In the genomic region with DNA sequence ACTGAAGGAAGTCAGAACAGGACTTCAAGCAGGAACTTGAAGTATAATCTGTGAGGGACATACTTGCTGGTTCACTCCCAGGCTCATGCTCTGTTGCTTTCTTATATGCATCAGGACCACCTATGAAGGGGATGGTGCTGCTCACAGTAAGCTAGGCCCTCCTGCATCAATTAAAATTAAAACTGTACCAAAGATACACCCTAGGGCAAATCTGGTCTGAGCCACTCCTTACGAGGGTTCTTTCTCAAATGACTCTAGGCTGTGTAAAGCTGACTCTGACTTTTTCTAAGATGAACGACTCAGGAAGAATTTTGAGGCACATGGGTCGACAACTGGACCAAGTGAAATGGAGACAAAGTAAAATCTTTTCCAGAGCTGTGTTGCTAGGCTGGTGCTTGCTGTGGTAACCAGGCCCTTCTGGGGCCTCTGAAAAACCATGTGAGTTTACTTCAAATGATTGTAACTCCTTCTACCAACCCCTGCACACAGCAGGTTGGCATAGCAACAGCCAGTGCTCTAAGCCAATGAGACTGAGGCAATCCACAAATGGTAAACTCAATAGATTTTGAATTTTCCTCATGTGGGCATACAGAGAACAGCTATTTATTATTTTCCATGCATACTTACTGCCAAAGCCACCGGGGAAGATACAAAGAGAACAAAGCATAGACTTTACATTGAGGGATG, we compare ENCODE assay signal across 28 mouse cellular contexts.
DNase-seq lines count a peak whose midpoint lies in the region; ATAC-seq and TF ChIP-seq lines count a peak whose summit lies in the region.
"Had no signal": no experiment of that assay in that cellular context is flagged by ENCODE, and none has a peak within 500 bp of the region (broad histone marks: within the 10 kb centered on the region; RNA-seq: fewer than 3 reads in every experiment).

No protein-coding gene starts in this region.

- H3K27me3 ChIP-seq in hindbrain, embryonic 11.5 days (ENCODE audit: control insufficient read depth, insufficient read depth, low read length): no peaks in the 10 kb centered on the region
- no peaks in the 10 kb centered on the region for H3K27me3 ChIP-seq in hindbrain, embryonic 13.5 days
- H3K27me3 ChIP-seq in hindbrain, embryonic 14.5 days (ENCODE audit: control insufficient read depth, insufficient read depth, low read length): no peaks in the 10 kb centered on the region
- H3K27me3 ChIP-seq in midbrain, embryonic 16.5 days (ENCODE audit: control insufficient read depth, insufficient read depth, low read depth, low read length): no peaks in the 10 kb centered on the region
- H3K27me3 ChIP-seq in lung, postnatal 0 days (replicated peaks; ENCODE audit: insufficient read depth, low read length): no peaks in the 10 kb centered on the region
- H3K27me3 ChIP-seq: embryonic facial prominence, embryonic 13.5 days; heart, embryonic 15.5 days; intestine, embryonic 15.5 days; neural tube, embryonic 13.5 days; Patski had no signal

- H3K4me3 ChIP-seq in hindbrain, embryonic 11.5 days (ENCODE audit: low read depth, low read length): no peak overlapping the region
- H3K4me3 ChIP-seq in hindbrain, embryonic 13.5 days: no peak overlapping the region
- no peak overlapping the region for H3K4me3 ChIP-seq in hindbrain, embryonic 14.5 days (replicated peaks; ENCODE audit: low read length)
- H3K4me3 ChIP-seq in midbrain, embryonic 16.5 days (ENCODE audit: low read depth, low read length): no peak overlapping the region
- H3K4me3 ChIP-seq in lung, postnatal 0 days (ENCODE audit: low read depth, low read length): no peak overlapping the region
- H3K4me3 ChIP-seq: embryonic facial prominence, embryonic 13.5 days; erythroblast, embryonic 14.5 days; heart, embryonic 15.5 days; intestine, embryonic 15.5 days; neural tube, embryonic 13.5 days had no signal

- WGBS in hindbrain, embryonic 11.5 days: 67% methylated on average over 4 of the region's 4 CpGs
- 50% methylated on average over 4 of the region's 4 CpGs for WGBS in hindbrain, embryonic 13.5 days
- WGBS in hindbrain, embryonic 14.5 days: 57% methylated on average over 4 of the region's 4 CpGs
- WGBS in midbrain, embryonic 16.5 days: 69% methylated on average over 4 of the region's 4 CpGs
- WGBS in lung, postnatal 0 days: 74% methylated on average over 4 of the region's 4 CpGs

- no peak for DNase-seq in hindbrain, embryonic 11.5 days (ENCODE audit: low spot score)
- peak; percentile 16 for DNase-seq in R1 (ENCODE audit: low read depth, low spot score)
- DNase-seq in hindbrain, embryonic 14.5 days (ENCODE audit: low spot score): no peak
- DNase-seq in lung, postnatal 0 days (ENCODE audit: low spot score): no peak
- DNase-seq in thymus, postnatal 0 days (ENCODE audit: low spot score): no peak
- DNase-seq: adrenal gland, adult 2 months; B cell, adult 2 months; cerebellum, adult 11-12 months; cerebellum, postnatal 10 days; heart, postnatal 36 days; kidney, adult 9 months; kidney, postnatal 36 days; layer of hippocampus, postnatal 36 days; liver, postnatal 0 days; lung, postnatal 10 days; right cerebral cortex, adult 18-20 months; right cerebral cortex, postnatal 4 days; thymus, adult 2 months had no signal

- ATAC-seq in hindbrain, embryonic 11.5 days (ENCODE audit: low FRiP score): peak; percentile 50
- no peak; the same call in 1 of the 2 replicates for ATAC-seq in hindbrain, embryonic 13.5 days (ENCODE audit: low FRiP score)
- ATAC-seq in hindbrain, embryonic 14.5 days (ENCODE audit: low FRiP score): 0 out of 2 replicates have a peak, but pooled peaks have one; percentile 60
- ATAC-seq in midbrain, embryonic 16.5 days: peak; percentile 64
- ATAC-seq in lung, postnatal 0 days: no peak
- ATAC-seq: intestine, embryonic 15.5 days; liver, postnatal 0 days; Patski had no signal

- no peaks in the 10 kb centered on the region for H3K36me3 ChIP-seq in hindbrain, embryonic 11.5 days (ENCODE audit: control insufficient read depth, insufficient read depth, low read length)
- no peaks in the 10 kb centered on the region for H3K36me3 ChIP-seq in hindbrain, embryonic 13.5 days
- H3K36me3 ChIP-seq in hindbrain, embryonic 14.5 days (replicated peaks; ENCODE audit: control insufficient read depth, insufficient read depth): no peaks in the 10 kb centered on the region
- H3K36me3 ChIP-seq in midbrain, embryonic 16.5 days (ENCODE audit: control insufficient read depth, insufficient read depth, low read length): no peaks in the 10 kb centered on the region
- no peaks in the 10 kb centered on the region for H3K36me3 ChIP-seq in lung, postnatal 0 days (ENCODE audit: insufficient read depth, low read length)
- H3K36me3 ChIP-seq: embryonic facial prominence, embryonic 13.5 days; G1E; heart, embryonic 15.5 days; intestine, embryonic 15.5 days; neural tube, embryonic 13.5 days had no signal

- H3K9me3 ChIP-seq in hindbrain, embryonic 11.5 days (ENCODE audit: control insufficient read depth, low read length): no peaks in the 10 kb centered on the region
- no peaks in the 10 kb centered on the region for H3K9me3 ChIP-seq in hindbrain, embryonic 13.5 days
- 0 out of 2 replicates have a peak, but pooled peaks cover 3% of the 10 kb centered on the region for H3K9me3 ChIP-seq in hindbrain, embryonic 14.5 days (ENCODE audit: control insufficient read depth, low read length)
- no peaks in the 10 kb centered on the region for H3K9me3 ChIP-seq in midbrain, embryonic 16.5 days (replicated peaks; ENCODE audit: control insufficient read depth, low read length, poor library complexity, severe bottlenecking)
- H3K9me3 ChIP-seq in lung, postnatal 0 days (ENCODE audit: low read length): no peaks in the 10 kb centered on the region
- H3K9me3 ChIP-seq: heart, embryonic 15.5 days; intestine, embryonic 15.5 days had no signal

- H3K9ac ChIP-seq in hindbrain, embryonic 11.5 days (ENCODE audit: low read depth, low read length): no peak overlapping the region
- H3K9ac ChIP-seq in hindbrain, embryonic 13.5 days: no peak overlapping the region
- no peak overlapping the region for H3K9ac ChIP-seq in hindbrain, embryonic 14.5 days
- H3K9ac ChIP-seq in midbrain, embryonic 16.5 days (ENCODE audit: low read depth, low read length): no peak overlapping the region
- no peak overlapping the region for H3K9ac ChIP-seq in lung, postnatal 0 days (replicated peaks; ENCODE audit: low read depth)
- H3K9ac ChIP-seq: embryonic facial prominence, embryonic 13.5 days; heart, embryonic 15.5 days; intestine, embryonic 15.5 days; liver, postnatal 0 days; neural tube, embryonic 13.5 days had no signal

- H3K4me1 ChIP-seq in hindbrain, embryonic 11.5 days (replicated peaks; ENCODE audit: control insufficient read depth, insufficient read depth, low read length): no peaks in the 10 kb centered on the region
- peaks cover 4% of the 10 kb centered on the region; the same call in 1 of the 2 replicates for H3K4me1 ChIP-seq in hindbrain, embryonic 13.5 days (replicated peaks)
- no peaks in the 10 kb centered on the region for H3K4me1 ChIP-seq in hindbrain, embryonic 14.5 days (replicated peaks; ENCODE audit: control insufficient read depth, insufficient read depth, low read length)
- no peaks in the 10 kb centered on the region; the same call in 1 of the 2 replicates for H3K4me1 ChIP-seq in midbrain, embryonic 16.5 days (ENCODE audit: control insufficient read depth, insufficient read depth, low read length)
- no peaks in the 10 kb centered on the region for H3K4me1 ChIP-seq in lung, postnatal 0 days (ENCODE audit: insufficient read depth, low read depth, low read length)
- H3K4me1 ChIP-seq: embryonic facial prominence, embryonic 13.5 days; heart, embryonic 15.5 days; intestine, embryonic 15.5 days; neural tube, embryonic 13.5 days had no signal

- no peak for TF ChIP-seq EP300 in lung, postnatal 0 days (IDR thresholded peaks at IDR 0.05)

- no peak for TF ChIP-seq CTCF in lung, postnatal 0 days (IDR thresholded peaks at IDR 0.05)

- H3K27ac ChIP-seq in hindbrain, embryonic 11.5 days (ENCODE audit: low read depth, low read length): no peak overlapping the region
- no peak overlapping the region for H3K27ac ChIP-seq in hindbrain, embryonic 13.5 days
- no peak overlapping the region for H3K27ac ChIP-seq in hindbrain, embryonic 14.5 days
- H3K27ac ChIP-seq in midbrain, embryonic 16.5 days (ENCODE audit: low read length): no peak overlapping the region
- H3K27ac ChIP-seq in lung, postnatal 0 days (ENCODE audit: low read length): no peak overlapping the region
- H3K27ac ChIP-seq: embryonic facial prominence, embryonic 13.5 days; heart, embryonic 15.5 days; intestine, embryonic 15.5 days; neural tube, embryonic 13.5 days had no signal

- no peak overlapping the region for H3K4me2 ChIP-seq in hindbrain, embryonic 11.5 days (replicated peaks; ENCODE audit: low read depth, low read length)
- no peak overlapping the region for H3K4me2 ChIP-seq in hindbrain, embryonic 13.5 days
- H3K4me2 ChIP-seq in hindbrain, embryonic 14.5 days (replicated peaks): no peak overlapping the region
- no peak overlapping the region for H3K4me2 ChIP-seq in midbrain, embryonic 16.5 days (ENCODE audit: low read length)
- H3K4me2 ChIP-seq in lung, postnatal 0 days (replicated peaks; ENCODE audit: low read depth, low read length): no peak overlapping the region
- H3K4me2 ChIP-seq: embryonic facial prominence, embryonic 13.5 days; heart, embryonic 15.5 days; intestine, embryonic 15.5 days; liver, embryonic 11.5 days; neural tube, embryonic 13.5 days had no signal

Comparison
In these comparisons a context has a peak if more than half of its experiments do, and no peak if none do; other contexts are left out.
1. ATAC-seq: peak in hindbrain, embryonic 11.5 days (single experiment), hindbrain, embryonic 14.5 days (single experiment) and midbrain, embryonic 16.5 days (single experiment); none in hindbrain, embryonic 13.5 days (single experiment) and lung, postnatal 0 days (single experiment).